Mouse (Mus musculus) erythroblast, embryonic 14.5 days (primary cell): ENCODE results near the gene Stub1.

ENCODE experiments used
- GATA1 ChIP-seq: IDR thresholded peaks from 2 replicates; pipeline ENCODE4 v1.6.1; 2012; ENCODE audit warnings: low read length, inconsistent platforms, mixed read lengths
- TAL1 ChIP-seq: IDR thresholded peaks from 3 replicates; pipeline ENCODE4 v1.6.1; 2012; ENCODE audit warnings: low read length, inconsistent platforms, mixed read lengths

DNA sequence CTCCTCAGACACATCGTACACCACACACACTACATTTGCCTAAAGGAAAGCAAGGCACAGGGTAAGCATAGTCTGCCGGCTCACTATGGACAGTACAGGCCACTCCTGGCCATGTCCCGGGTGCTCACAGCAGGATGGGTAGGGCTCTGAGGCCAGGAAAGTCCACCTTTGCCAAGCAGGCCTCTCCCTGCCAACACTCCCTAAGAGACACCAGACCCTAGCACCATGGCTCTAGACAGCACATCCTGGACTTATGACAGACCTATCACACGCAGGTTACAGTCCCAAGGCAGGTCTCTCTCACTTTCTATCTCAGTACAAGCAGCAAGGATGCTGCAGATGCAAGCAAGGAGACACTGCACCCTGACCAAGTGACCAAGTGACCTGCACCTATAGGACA, 9.9 kb upstream of the Stub1 start:
- no peak for TF ChIP-seq TAL1
- no peak for TF ChIP-seq GATA1
